Mouse (Mus musculus): ENCODE results near the gene Rnf149. TPM values are rescaled to one million over a fixed set of nuclear protein-coding genes. Genes with fewer than 3 reads are reported as not detected.
A peak's percentile ranks its signal among the peaks of the same experiment; 100 is the strongest.

The Rnf149 gene
- polyA plus RNA-seq, 1 experiment from 2014 or later, result 26.4 TPM

DNA sequence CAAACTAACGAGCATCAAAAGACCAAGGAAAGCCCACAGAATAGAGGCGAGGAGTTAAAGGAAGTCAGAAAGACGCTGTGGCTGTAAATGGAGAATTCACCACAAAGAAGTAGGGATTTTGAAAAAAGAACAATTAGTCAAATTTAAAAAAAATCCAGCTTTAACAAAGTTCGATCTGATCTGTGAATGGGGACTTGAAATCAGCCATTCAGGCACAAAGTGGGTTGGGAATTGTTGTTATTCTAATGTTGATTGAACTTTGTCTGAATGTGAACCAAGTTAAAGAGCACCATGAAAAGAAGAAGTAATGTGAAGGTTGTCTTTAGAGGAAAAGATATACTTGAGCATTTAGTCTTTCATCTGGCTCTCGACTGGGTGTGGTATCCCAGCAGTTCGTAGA is 48.9 kb downstream of the Rnf149 start:
- Histone ChIP-seq H3K4me3 (replicated peaks; ENCODE audit: low read depth, low read length) (no peak overlapping the region), H3K36me3 (ENCODE audit: insufficient read depth, low read length) (no peaks in the 10 kb centered on the region), H3K9ac (ENCODE audit: low read depth, low read length) (no peak overlapping the region), H3K4me1 (replicated peaks; ENCODE audit: insufficient read depth, low read length) (no peaks in the 10 kb centered on the region), H3K4me2 (ENCODE audit: low read length) (no peak overlapping the region), H3K27me3 (ENCODE audit: insufficient read depth, low read length) (no peaks in the 10 kb centered on the region), H3K9me3 (replicated peaks; ENCODE audit: low read length) (no peaks in the 10 kb centered on the region), H3K27ac (no peak overlapping the region)
- no peak for DNase-seq (ENCODE audit: low spot score)
- 68% methylated on average over 6 of the region's 6 CpGs for WGBS
- ATAC-seq (replicated peaks; ENCODE audit: low FRiP score, low read depth), result no peak
- TF ChIP-seq CTCF (IDR thresholded peaks at IDR 0.05; ENCODE audit: low read depth), result no peak

DNA sequence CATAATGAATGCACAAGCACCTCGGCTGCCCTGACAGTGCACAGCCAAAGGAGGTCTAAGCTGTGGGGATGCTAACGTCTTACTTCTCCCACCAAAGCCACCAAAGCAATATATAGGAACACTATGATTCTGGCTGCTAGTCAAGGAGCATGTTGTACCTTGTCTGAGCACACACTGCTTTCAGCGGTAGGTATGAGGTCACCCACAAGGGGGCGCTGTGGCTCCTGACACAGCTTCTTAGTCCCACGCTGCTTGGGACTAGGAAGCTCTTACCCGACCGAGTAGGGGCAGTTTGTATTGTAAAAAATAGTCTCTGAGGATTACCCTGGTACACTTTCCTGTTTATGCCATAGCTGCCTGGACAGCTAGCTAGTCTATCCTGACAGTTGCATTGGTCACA is 49.8 kb downstream of the Rnf149 start:
- WGBS, result 10% methylated on average over 7 of the region's 7 CpGs
- peak; percentile 66; the same call in 1 of the 2 replicates for ATAC-seq (replicated peaks; ENCODE audit: low FRiP score, low read depth)

GRCm38 (mm10) chr1:39526371-39527167 is 50.6 kb downstream of the Rnf149 start:
- H3K4me2 ChIP-seq (ENCODE audit: low read length), result no peak overlapping the region
- H3K4me1 ChIP-seq (replicated peaks; ENCODE audit: insufficient read depth, low read length), result no peaks in the 10 kb centered on the region
- H3K4me3 ChIP-seq (replicated peaks; ENCODE audit: low read depth, low read length), result no peak overlapping the region
- H3K27ac ChIP-seq, result no peak overlapping the region
- H3K9me3 ChIP-seq (replicated peaks; ENCODE audit: low read length), result no peaks in the 10 kb centered on the region
- H3K27me3 ChIP-seq (ENCODE audit: insufficient read depth, low read length), result no peaks in the 10 kb centered on the region
- no peak for DNase-seq (ENCODE audit: low spot score)
- ATAC-seq (replicated peaks; ENCODE audit: low FRiP score, low read depth), result no peak
- no peaks in the 10 kb centered on the region for H3K36me3 ChIP-seq (ENCODE audit: insufficient read depth, low read length)
- no peak for TF ChIP-seq CTCF (IDR thresholded peaks at IDR 0.05; ENCODE audit: low read depth)
- WGBS, result 68% methylated on average over 9 of the region's 9 CpGs
- no peak overlapping the region for H3K9ac ChIP-seq (ENCODE audit: low read depth, low read length)

More for the DNA sequence above, 49.8 kb downstream of the Rnf149 start:
- Histone ChIP-seq H3K36me3 (ENCODE audit: insufficient read depth, low read length) (no peaks in the 10 kb centered on the region), H3K4me2 (ENCODE audit: low read length) (no peak overlapping the region), H3K27ac (no peak overlapping the region), H3K27me3 (ENCODE audit: insufficient read depth, low read length) (no peaks in the 10 kb centered on the region), H3K9ac (ENCODE audit: low read depth, low read length) (no peak overlapping the region), H3K4me3 (replicated peaks; ENCODE audit: low read depth, low read length) (no peak overlapping the region), H3K9me3 (replicated peaks; ENCODE audit: low read length) (no peaks in the 10 kb centered on the region), H3K4me1 (replicated peaks; ENCODE audit: insufficient read depth, low read length) (no peaks in the 10 kb centered on the region)
- DNase-seq (ENCODE audit: low spot score), result peak; percentile 84
- TF ChIP-seq CTCF (IDR thresholded peaks at IDR 0.05; ENCODE audit: low read depth), result peak; percentile 86

GRCm38 (mm10) chr1:39525763-39526162 is 51.4 kb downstream of the Rnf149 start:
- no peak for DNase-seq (ENCODE audit: low spot score)
- H3K4me2 ChIP-seq (ENCODE audit: low read length), result no peak overlapping the region
- H3K27me3 ChIP-seq (ENCODE audit: insufficient read depth, low read length), result no peaks in the 10 kb centered on the region
- no peak for TF ChIP-seq CTCF (IDR thresholded peaks at IDR 0.05; ENCODE audit: low read depth)
- no peak overlapping the region for H3K27ac ChIP-seq
- no peak for ATAC-seq (replicated peaks; ENCODE audit: low FRiP score, low read depth)
- WGBS, result 59% methylated on average over 7 of the region's 7 CpGs
- H3K4me1 ChIP-seq (replicated peaks; ENCODE audit: insufficient read depth, low read length), result no peaks in the 10 kb centered on the region
- no peak overlapping the region for H3K4me3 ChIP-seq (replicated peaks; ENCODE audit: low read depth, low read length)
- no peaks in the 10 kb centered on the region for H3K9me3 ChIP-seq (replicated peaks; ENCODE audit: low read length)
- H3K36me3 ChIP-seq (ENCODE audit: insufficient read depth, low read length), result no peaks in the 10 kb centered on the region
- H3K9ac ChIP-seq (ENCODE audit: low read depth, low read length), result no peak overlapping the region

DNA sequence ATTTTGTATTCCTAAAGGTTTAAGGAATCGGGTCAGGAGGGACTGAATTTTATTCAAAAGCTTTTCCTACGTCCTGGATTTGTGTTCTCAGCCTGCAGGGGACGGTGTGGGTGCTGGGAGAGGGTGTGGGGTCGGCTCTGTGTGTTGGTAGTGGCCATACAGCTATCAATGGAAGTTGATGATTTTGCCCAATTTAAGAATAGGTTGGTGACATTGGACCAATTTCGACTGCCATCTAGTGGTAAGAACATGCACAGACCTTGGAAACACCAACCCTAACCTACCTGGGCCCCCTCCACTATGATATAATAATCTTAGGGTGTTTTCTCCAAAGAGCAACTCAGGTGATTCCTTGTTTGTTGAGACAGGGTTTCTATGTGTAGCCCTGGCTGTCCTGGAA is 54.7 kb downstream of the Rnf149 start:
- no peaks in the 10 kb centered on the region for H3K9me3 ChIP-seq (replicated peaks; ENCODE audit: low read length)
- TF ChIP-seq CTCF (IDR thresholded peaks at IDR 0.05; ENCODE audit: low read depth), result peak; percentile 80
- no peak overlapping the region for H3K9ac ChIP-seq (ENCODE audit: low read depth, low read length)
- ATAC-seq (replicated peaks; ENCODE audit: low FRiP score, low read depth) (no peak), DNase-seq (ENCODE audit: low spot score) (peak; percentile 73)
- no peak overlapping the region for H3K27ac ChIP-seq
- 22% methylated on average over 5 of the region's 5 CpGs for WGBS
- no peak overlapping the region for H3K4me2 ChIP-seq (ENCODE audit: low read length)
- no peaks in the 10 kb centered on the region for H3K27me3 ChIP-seq (ENCODE audit: insufficient read depth, low read length)
- H3K4me3 ChIP-seq (replicated peaks; ENCODE audit: low read depth, low read length), result no peak overlapping the region
- H3K4me1 ChIP-seq (replicated peaks; ENCODE audit: insufficient read depth, low read length), result no peaks in the 10 kb centered on the region
- no peaks in the 10 kb centered on the region for H3K36me3 ChIP-seq (ENCODE audit: insufficient read depth, low read length)

- 90% methylated on average over 7 of the region's 7 CpGs for WGBS
- Histone ChIP-seq H3K4me2 (ENCODE audit: low read length) (no peak overlapping the region), H3K27me3 (ENCODE audit: insufficient read depth, low read length) (no peaks in the 10 kb centered on the region), H3K27ac (no peak overlapping the region), H3K36me3 (ENCODE audit: insufficient read depth, low read length) (no peaks in the 10 kb centered on the region), H3K9me3 (replicated peaks; ENCODE audit: low read length) (no peaks in the 10 kb centered on the region), H3K9ac (ENCODE audit: low read depth, low read length) (no peak overlapping the region), H3K4me3 (replicated peaks; ENCODE audit: low read depth, low read length) (no peak overlapping the region), H3K4me1 (replicated peaks; ENCODE audit: insufficient read depth, low read length) (no peaks in the 10 kb centered on the region)
- DNase-seq (ENCODE audit: low spot score), result no peak
- no peak for TF ChIP-seq CTCF (IDR thresholded peaks at IDR 0.05; ENCODE audit: low read depth)
- no peak for ATAC-seq (replicated peaks; ENCODE audit: low FRiP score, low read depth)
These were observed 55.9 kb downstream of the Rnf149 start for GRCm38 (mm10) chr1:39521326-39521725.

Data from kidney, postnatal 0 days (tissue).